Mouse (Mus musculus): Measurements from ENCODE around the gene Tcf25. TPM values are rescaled to one million over a fixed set of nuclear protein-coding genes. Genes with fewer than 3 reads are reported as not detected.

Tcf25 gene
- polyA plus RNA-seq, 1 experiment from 2014 or later: 182 TPM

DNA sequence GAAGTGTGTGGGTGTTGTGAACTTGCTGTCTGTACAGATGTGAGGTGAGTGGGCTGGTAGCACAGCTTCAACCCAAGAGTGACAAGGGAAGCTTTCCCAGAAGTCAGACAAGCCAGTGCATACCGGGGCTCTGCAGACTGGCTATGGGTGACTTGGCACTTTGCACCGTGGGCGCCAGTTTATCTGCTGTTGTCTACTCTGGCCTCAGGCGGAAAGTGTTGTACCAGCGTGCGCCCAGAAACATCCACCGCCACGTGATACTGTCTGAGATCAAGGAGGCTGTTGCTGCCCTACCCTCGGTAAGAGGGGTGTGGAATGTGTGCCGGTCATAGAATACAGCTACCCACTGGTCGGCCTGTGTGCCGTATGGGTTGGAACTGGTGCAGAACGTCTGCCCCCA lies 24.8 kb downstream of the Tcf25 start:
- ATAC-seq (ENCODE audit: insufficient read depth, low FRiP score, low read depth): no peak
- no peaks in the 10 kb centered on the region for H3K4me1 ChIP-seq
- no peaks in the 10 kb centered on the region for H3K9me3 ChIP-seq
- peaks cover 77% of the 10 kb centered on the region for H3K36me3 ChIP-seq
- no peak overlapping the region for H3K4me2 ChIP-seq
- H3K9ac ChIP-seq: no peak overlapping the region
- 92% methylated on average over 13 of the region's 13 CpGs for WGBS
- no peak overlapping the region for H3K27ac ChIP-seq
- H3K4me3 ChIP-seq (replicated peaks): no peak overlapping the region
- no peaks in the 10 kb centered on the region for H3K27me3 ChIP-seq (replicated peaks)

- H3K4me3 ChIP-seq (replicated peaks): no peak overlapping the region
- no peaks in the 10 kb centered on the region for H3K27me3 ChIP-seq (replicated peaks)
- no peaks in the 10 kb centered on the region for H3K4me1 ChIP-seq
- H3K4me2 ChIP-seq: no peak overlapping the region
- ATAC-seq (ENCODE audit: insufficient read depth, low FRiP score, low read depth): no peak
- H3K27ac ChIP-seq: no peak overlapping the region
- WGBS: 91% methylated on average over 9 of the region's 9 CpGs
- no peaks in the 10 kb centered on the region for H3K9me3 ChIP-seq
- H3K36me3 ChIP-seq: peaks cover 44% of the 10 kb centered on the region
- no peak overlapping the region for H3K9ac ChIP-seq
These were observed 28.4 kb downstream of the Tcf25 start for GRCm38 (mm10) chr8:123401936-123402335.

GRCm38 (mm10) chr8:123402730-123403326 lies 29.3 kb downstream of the Tcf25 start:
- H3K27me3 ChIP-seq (replicated peaks): peaks cover 2% of the 10 kb centered on the region; the same call in 1 of the 2 replicates
- no peaks in the 10 kb centered on the region for H3K4me1 ChIP-seq
- no peaks in the 10 kb centered on the region for H3K9me3 ChIP-seq
- no peak overlapping the region for H3K4me3 ChIP-seq (replicated peaks)
- no peak for ATAC-seq (ENCODE audit: insufficient read depth, low FRiP score, low read depth)
- H3K36me3 ChIP-seq: peaks cover 36% of the 10 kb centered on the region
- no peak overlapping the region for H3K27ac ChIP-seq
- no peak overlapping the region for H3K4me2 ChIP-seq
- WGBS: 82% methylated on average over 9 of the region's 9 CpGs
- H3K9ac ChIP-seq: no peak overlapping the region

GRCm38 (mm10) chr8:123404521-123404920 lies 31.0 kb downstream of the Tcf25 start:
- H3K27ac ChIP-seq: no peak overlapping the region

DNA sequence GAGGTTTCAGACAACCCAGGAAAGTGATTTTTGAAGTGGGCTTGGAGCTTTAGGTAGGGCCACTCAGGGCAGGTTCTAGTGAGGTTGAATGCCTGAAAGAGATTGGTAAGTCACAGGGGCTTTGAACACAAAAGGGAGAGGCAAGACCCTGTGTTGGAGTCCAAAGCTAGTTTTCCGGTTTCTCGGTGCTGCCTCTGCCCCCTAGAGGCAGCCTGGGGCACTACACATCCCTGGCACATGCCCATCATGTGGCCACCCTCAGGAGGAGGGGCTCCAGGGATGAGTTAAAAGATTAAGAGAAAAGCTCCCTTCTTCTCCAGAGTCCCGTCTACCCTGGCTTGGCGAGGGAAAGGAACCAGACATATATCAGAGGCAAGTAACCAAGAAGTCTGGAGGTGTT lies 33.2 kb downstream of the Tcf25 start, which contains the start of gene Mc1r:
Mc1r (plus strand) TSS at position 322 of the 400 bp plus-strand sequence.
- H3K27ac ChIP-seq: no peak within 1 kb of the TSS
- no peak for ATAC-seq (ENCODE audit: insufficient read depth, low FRiP score, low read depth)

More at GRCm38 (mm10) chr8:123404521-123404920, 31.0 kb downstream of the Tcf25 start:
- H3K9me3 ChIP-seq: no peaks in the 10 kb centered on the region
- peaks cover 22% of the 10 kb centered on the region; the same call in 1 of the 2 replicates for H3K36me3 ChIP-seq
- H3K4me2 ChIP-seq: no peak overlapping the region
- no peak overlapping the region for H3K4me3 ChIP-seq (replicated peaks)
- ATAC-seq (ENCODE audit: insufficient read depth, low FRiP score, low read depth): no peak
- 51% methylated on average over 8 of the region's 8 CpGs for WGBS
- peaks cover 16% of the 10 kb centered on the region for H3K27me3 ChIP-seq (replicated peaks)
- H3K4me1 ChIP-seq: no peaks in the 10 kb centered on the region
- no peak overlapping the region for H3K9ac ChIP-seq

GRCm38 (mm10) chr8:123407612-123408011 lies 34.1 kb downstream of the Tcf25 start:
- no peak overlapping the region for H3K27ac ChIP-seq
- peaks cover 47% of the 10 kb centered on the region for H3K27me3 ChIP-seq (replicated peaks)
- no peaks in the 10 kb centered on the region for H3K36me3 ChIP-seq
- no peak for ATAC-seq (ENCODE audit: insufficient read depth, low FRiP score, low read depth)
- 80% methylated on average over 13 of the region's 13 CpGs for WGBS
- no peak overlapping the region for H3K9ac ChIP-seq
- peaks cover 18% of the 10 kb centered on the region for H3K4me1 ChIP-seq
- no peak overlapping the region for H3K4me3 ChIP-seq (replicated peaks)
- no peak overlapping the region for H3K4me2 ChIP-seq
- H3K9me3 ChIP-seq: no peaks in the 10 kb centered on the region

More for the DNA sequence above, 33.2 kb downstream of the Tcf25 start, which contains the start of gene Mc1r:
- 11% methylated on average over 4 of the region's 4 CpGs for WGBS
- Histone ChIP-seq H3K4me2 (no peak within 1 kb of the TSS), H3K4me1 (peaks cover 14% of the 10 kb centered on the region), H3K9me3 (no peaks in the 10 kb centered on the region), H3K36me3 (peaks cover 4% of the 10 kb centered on the region; the same call in 1 of the 2 replicates), H3K27me3 (replicated peaks) (peaks cover 39% of the 10 kb centered on the region), H3K4me3 (replicated peaks) (no peak within 1 kb of the TSS), H3K9ac (no peak within 1 kb of the TSS)

DNA sequence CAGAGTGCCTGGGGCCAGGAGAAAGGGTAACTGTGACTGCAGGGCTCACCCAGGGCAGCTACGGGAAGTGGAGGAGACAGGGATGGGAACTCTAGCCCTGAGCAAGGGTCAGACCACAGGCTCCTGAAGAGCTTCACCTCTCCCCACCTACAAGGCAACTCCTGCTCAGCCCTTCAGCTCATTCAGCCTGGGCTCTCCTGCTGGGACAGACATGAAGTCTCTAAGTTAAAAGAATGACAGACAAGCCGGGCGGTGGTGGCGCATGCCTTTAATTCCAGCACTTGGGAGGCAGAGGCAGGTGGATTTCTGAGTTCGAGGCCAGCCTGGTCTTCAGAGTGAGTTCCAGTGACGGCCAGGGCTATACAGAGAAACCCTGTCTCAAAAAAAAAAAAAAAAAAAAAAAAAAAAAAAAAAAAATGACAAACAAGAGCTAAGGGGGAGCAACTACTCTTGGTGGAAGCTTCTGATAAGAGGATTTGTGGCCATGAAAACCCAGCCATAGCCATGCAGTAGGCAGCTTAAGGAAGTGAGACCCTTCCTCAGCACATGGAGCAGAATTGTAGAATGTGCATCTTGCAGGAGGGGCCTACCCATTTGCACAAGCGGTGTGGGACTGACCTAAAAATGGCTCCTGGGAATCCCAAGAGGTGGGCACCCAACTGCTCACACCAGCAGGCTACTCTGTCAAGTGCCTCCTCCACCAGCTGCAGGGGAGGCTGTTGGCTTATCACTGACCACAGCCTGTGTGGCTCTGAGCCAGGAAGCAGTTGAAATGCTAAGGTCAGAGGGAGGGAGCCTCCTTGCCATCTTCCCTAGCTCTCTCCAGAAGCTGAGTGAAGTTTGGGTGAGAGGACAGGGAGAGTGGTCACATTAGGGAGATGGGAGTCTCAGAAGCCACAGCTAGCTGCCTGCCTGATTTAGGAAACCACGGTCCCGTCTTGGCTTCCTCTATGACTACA lies 35.3 kb downstream of the Tcf25 start:
- Histone ChIP-seq H3K27ac (no peak overlapping the region), H3K9me3 (no peaks in the 10 kb centered on the region), H3K9ac (no peak overlapping the region), H3K27me3 (replicated peaks) (peaks cover 60% of the 10 kb centered on the region), H3K4me1 (peaks cover 18% of the 10 kb centered on the region), H3K36me3 (no peaks in the 10 kb centered on the region), H3K4me2 (no peak overlapping the region), H3K4me3 (replicated peaks) (no peak overlapping the region)
- no peak for ATAC-seq (ENCODE audit: insufficient read depth, low FRiP score, low read depth)
- 68% methylated on average over 9 of the region's 9 CpGs for WGBS

DNA sequence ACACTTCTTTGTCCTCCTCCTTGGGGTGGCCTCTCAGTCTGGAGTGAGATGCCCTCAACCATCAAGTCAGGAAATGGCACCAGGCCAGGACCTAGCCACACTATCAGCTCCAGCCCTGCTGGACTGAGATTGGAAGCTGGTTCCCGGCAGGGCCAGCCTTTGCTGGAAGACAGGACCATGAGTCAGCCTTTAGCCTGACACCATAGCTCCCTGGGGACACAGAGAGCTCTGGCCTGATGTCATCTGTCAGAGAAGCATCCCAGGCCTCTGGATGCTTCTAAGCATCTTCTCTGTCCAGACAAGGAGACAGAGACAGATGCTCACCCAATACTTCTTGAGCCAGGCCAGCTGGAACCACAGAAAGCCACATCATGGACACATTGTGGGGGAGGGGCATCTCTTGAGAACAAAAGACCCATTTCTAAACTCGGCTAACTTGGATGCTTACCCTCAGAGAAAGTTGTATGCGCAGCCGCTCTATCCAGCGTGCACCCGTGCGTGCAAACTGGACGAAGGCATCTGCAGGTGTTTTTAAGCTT lies 36.6 kb downstream of the Tcf25 start:
- H3K4me3 ChIP-seq (replicated peaks): no peak overlapping the region
- H3K27me3 ChIP-seq (replicated peaks): peaks cover 61% of the 10 kb centered on the region
- 66% methylated on average over 8 of the region's 8 CpGs for WGBS
- H3K9me3 ChIP-seq: no peaks in the 10 kb centered on the region
- H3K36me3 ChIP-seq: no peaks in the 10 kb centered on the region
- H3K4me2 ChIP-seq: no peak overlapping the region
- H3K27ac ChIP-seq: no peak overlapping the region
- no peak for ATAC-seq (ENCODE audit: insufficient read depth, low FRiP score, low read depth)
- no peak overlapping the region for H3K9ac ChIP-seq
- H3K4me1 ChIP-seq: peaks cover 18% of the 10 kb centered on the region

DNA sequence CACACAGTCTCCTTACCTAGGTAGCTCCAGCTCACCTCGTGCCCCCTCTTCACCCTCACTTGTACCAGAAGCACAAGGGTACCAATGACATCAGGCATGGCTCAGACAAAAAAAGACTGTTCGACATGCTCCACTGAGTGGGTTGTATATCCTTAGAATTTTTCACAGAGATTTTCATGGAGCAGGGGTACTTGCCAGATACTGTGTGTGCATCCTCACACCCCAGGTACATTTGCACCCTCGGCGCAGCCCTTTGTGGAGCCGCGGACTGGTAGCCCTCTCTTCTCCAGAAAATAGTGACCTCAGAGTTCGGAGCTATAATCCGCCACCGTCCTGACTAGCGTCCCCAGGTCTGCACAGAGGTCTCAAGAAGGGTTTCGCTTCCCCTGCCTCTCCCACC lies 37.2 kb downstream of the Tcf25 start:
- WGBS: 14% methylated on average over 11 of the region's 11 CpGs
- Histone ChIP-seq H3K36me3 (no peaks in the 10 kb centered on the region), H3K4me2 (peak overlapping the region; percentile 56), H3K27me3 (replicated peaks) (peaks cover 61% of the 10 kb centered on the region), H3K27ac (no peak overlapping the region), H3K4me3 (replicated peaks) (peak overlapping the region; percentile 34), H3K4me1 (peaks cover 18% of the 10 kb centered on the region), H3K9me3 (no peaks in the 10 kb centered on the region), H3K9ac (no peak overlapping the region)
- no peak for ATAC-seq (ENCODE audit: insufficient read depth, low FRiP score, low read depth)

GRCm38 (mm10) chr8:123411246-123411645 lies 37.7 kb downstream of the Tcf25 start, which contains the start of gene Tubb3:
Gene Tubb3 (plus strand): TSS chr8:123411424.
- peak; percentile 67 for ATAC-seq (ENCODE audit: insufficient read depth, low FRiP score, low read depth)
- peaks cover 61% of the 10 kb centered on the region for H3K27me3 ChIP-seq (replicated peaks)
- WGBS: under 1% methylated on average over 29 of the region's 29 CpGs
- H3K4me3 ChIP-seq (replicated peaks): peak within 1 kb of the TSS; percentile 34
- H3K9ac ChIP-seq: no peak within 1 kb of the TSS
- peak within 1 kb of the TSS; percentile 56 for H3K4me2 ChIP-seq
- no peaks in the 10 kb centered on the region for H3K36me3 ChIP-seq
- peaks cover 18% of the 10 kb centered on the region for H3K4me1 ChIP-seq
- H3K27ac ChIP-seq: no peak within 1 kb of the TSS
- H3K9me3 ChIP-seq: no peaks in the 10 kb centered on the region

DNA sequence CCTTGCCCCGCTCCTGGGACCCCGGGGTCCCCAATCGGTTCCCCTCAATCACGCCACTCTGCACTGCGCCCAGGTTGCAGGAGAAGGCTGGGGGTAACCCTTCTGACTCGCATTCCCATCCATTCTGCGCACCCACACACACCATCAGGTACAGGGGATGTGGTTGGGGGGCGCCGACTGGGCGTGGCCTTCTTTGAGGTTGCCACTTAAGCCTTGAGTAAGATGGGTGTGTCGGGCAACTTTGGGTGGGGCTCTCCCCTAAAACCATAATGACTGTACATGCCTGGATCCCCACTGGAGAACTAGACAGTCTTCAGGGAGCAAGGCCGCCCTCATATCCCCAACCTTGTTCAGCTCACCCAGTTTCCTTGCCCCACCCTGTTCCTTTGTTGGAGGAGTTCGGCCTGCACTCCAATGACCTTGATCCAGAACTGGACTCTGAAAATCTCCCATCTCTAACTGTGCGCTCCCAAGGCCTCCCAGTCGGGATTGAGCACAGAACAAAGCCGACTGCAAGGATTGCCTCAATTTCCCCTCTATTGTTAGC lies 38.3 kb downstream of the Tcf25 start:
- Histone ChIP-seq H3K4me2 (peak overlapping the region; percentile 56), H3K4me1 (peaks cover 18% of the 10 kb centered on the region), H3K27ac (no peak overlapping the region), H3K4me3 (replicated peaks) (peak overlapping the region; percentile 34), H3K9me3 (no peaks in the 10 kb centered on the region), H3K27me3 (replicated peaks) (peaks cover 61% of the 10 kb centered on the region), H3K9ac (no peak overlapping the region), H3K36me3 (no peaks in the 10 kb centered on the region)
- 10% methylated on average over 16 of the region's 16 CpGs for WGBS
- ATAC-seq (ENCODE audit: insufficient read depth, low FRiP score, low read depth): no peak; the same call in 1 of the 2 replicates

All from stomach, embryonic 15.5 days (tissue).